Mouse (Mus musculus) hindbrain, embryonic 14.5 days (tissue): ENCODE results near the gene Wdr25. TPM values are rescaled to one million over a fixed set of nuclear protein-coding genes. Genes with fewer than 3 reads are reported as not detected.

Experiments
- ATAC-seq: fragments of 200-750 bp; cut with Nextera tagmentation; 2 replicates; pipeline ENCODE4 v1.8.0; 2017; ENCODE audit warnings: moderate number of reproducible peaks, mild to moderate bottlenecking, moderate TSS enrichment, moderate library complexity; ENCODE audit not compliant: low FRiP score
- DNase-seq: peaks from one replicate; pipeline ENCODE4 v3.0.0-alpha.2; 2015; ENCODE audit warnings: low spot score
- H3K27ac ChIP-seq: fragments of 300-500 bp; sonication (generic); 2 replicates; pipeline ENCODE4 v1.5.1; 2014; ENCODE audit warnings: mild to moderate bottlenecking, moderate library complexity
- H3K27me3 ChIP-seq: fragments of 300-500 bp; sonication (generic); 2 replicates; pipeline ENCODE4 v1.6.1; 2014; ENCODE audit warnings: mild to moderate bottlenecking, low read length, mixed read lengths; ENCODE audit not compliant: control insufficient read depth, insufficient read depth
- H3K36me3 ChIP-seq: fragments of 300-500 bp; sonication (generic); replicated peaks from 2 replicates; pipeline ENCODE4 v1.6.1; 2014; ENCODE audit not compliant: control insufficient read depth, insufficient read depth
- H3K4me1 ChIP-seq: fragments of 300-500 bp; sonication (generic); replicated peaks from 2 replicates; pipeline ENCODE4 v1.6.1; 2014; ENCODE audit warnings: antibody characterized with exemption, low read length, mixed read lengths; ENCODE audit not compliant: control insufficient read depth, insufficient read depth
- H3K4me2 ChIP-seq: fragments of 300-500 bp; sonication (generic); replicated peaks from 2 replicates; pipeline ENCODE4 v1.6.1; 2014; ENCODE audit warnings: mild to moderate bottlenecking, moderate library complexity
- H3K4me3 ChIP-seq: fragments of 300-500 bp; sonication (generic); replicated peaks from 2 replicates; pipeline ENCODE4 v1.5.1; 2014; ENCODE audit warnings: mild to moderate bottlenecking, low read length
- H3K9ac ChIP-seq: fragments of 300-500 bp; sonication (generic); 2 replicates; pipeline ENCODE4 v1.6.1; 2014
- H3K9me3 ChIP-seq: fragments of 300-500 bp; sonication (generic); 2 replicates; pipeline ENCODE4 v1.6.1; 2016; ENCODE audit warnings: low read length; ENCODE audit not compliant: control insufficient read depth
- WGBS: fragments of 180-500 bp; shearing (Covaris S2); extraction: QIAGEN DNeasy Blood & Tissue Kit; methylation state at CpG from one replicate; pipeline ENCODE4 v1.1.7; 2014; 5-methylcytosine and 5-hydroxymethylcytosine counted together
- polyA plus RNA-seq: library from polyadenylated mRNA; unstranded; fragments of >200 nt; fragmentation: Nextera tagmentation; extraction: Ambion mirVana; gene quantifications from 2 replicates; pipeline ENCODE4 v1.2.1, GENCODE M21; 2014

Wdr25 gene
- polyA plus RNA-seq, 1 experiment from 2014 or later = 4.0 TPM

DNA sequence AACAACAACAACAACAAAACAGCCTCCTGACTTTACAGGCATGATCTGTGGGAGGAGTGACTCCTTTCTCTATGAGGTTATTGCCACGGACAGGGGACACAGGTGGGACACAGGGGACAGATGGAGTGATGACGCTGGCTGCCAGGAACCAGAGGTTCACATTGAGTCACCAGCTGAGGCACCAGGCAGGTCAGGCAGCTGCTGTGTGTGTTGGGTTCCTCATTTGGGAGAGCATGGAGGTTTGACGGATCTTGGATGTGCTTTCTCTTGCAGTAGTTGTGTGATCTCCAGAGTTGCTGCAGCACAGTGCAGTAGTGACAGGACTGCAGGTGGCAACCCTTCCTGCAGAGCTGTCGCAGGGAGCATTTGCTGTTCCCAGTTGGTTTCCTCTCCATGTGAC, 25.3 kb downstream of the Wdr25 start:
- Histone ChIP-seq H3K4me2 (no peak overlapping the region), H3K4me3 (no peak overlapping the region), H3K36me3 (no peaks in the 10 kb centered on the region), H3K9ac (no peak overlapping the region), H3K9me3 (no peaks in the 10 kb centered on the region), H3K27ac (no peak overlapping the region), H3K4me1 (peaks cover 53% of the 10 kb centered on the region), H3K27me3 (no peaks in the 10 kb centered on the region)
- ATAC-seq = no peak
- 37% methylated on average over 4 of the region's 4 CpGs for WGBS
- DNase-seq = no peak

DNA sequence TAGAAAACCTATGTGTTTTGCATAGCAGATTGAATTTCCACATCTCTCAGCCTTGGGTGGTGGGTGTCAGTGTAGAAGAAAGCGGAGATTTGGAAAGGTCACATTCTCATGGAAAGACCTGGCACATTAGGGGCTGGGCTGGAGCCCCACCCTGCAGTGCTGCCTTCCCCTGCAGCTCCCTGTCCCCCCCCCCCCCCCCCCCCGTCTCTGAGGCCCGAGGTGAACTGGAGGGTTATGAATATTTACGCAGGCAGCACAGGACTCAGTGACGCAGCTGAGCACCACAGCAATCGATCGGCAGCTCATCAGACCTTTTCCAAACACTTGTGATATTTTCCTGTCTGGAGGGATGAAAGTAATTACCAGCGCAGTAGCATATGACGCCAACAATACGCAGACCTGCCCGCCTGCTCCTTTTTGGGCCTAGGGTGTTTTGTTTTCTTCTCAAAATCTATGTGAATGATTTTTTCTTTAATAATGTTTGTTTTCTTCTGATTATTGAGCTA, 33.2 kb downstream of the Wdr25 start:
- peaks cover 26% of the 10 kb centered on the region for H3K4me1 ChIP-seq
- no peak overlapping the region for H3K4me2 ChIP-seq
- H3K9me3 ChIP-seq = no peaks in the 10 kb centered on the region
- no peaks in the 10 kb centered on the region for H3K36me3 ChIP-seq
- no peaks in the 10 kb centered on the region for H3K27me3 ChIP-seq
- H3K9ac ChIP-seq = no peak overlapping the region
- ATAC-seq (0 out of 2 replicates have a peak, but pooled peaks have one; percentile 27), DNase-seq (no peak)
- 29% methylated on average over 9 of the region's 11 CpGs for WGBS
- peak overlapping the region; percentile 71 for H3K27ac ChIP-seq
- no peak overlapping the region for H3K4me3 ChIP-seq

DNA sequence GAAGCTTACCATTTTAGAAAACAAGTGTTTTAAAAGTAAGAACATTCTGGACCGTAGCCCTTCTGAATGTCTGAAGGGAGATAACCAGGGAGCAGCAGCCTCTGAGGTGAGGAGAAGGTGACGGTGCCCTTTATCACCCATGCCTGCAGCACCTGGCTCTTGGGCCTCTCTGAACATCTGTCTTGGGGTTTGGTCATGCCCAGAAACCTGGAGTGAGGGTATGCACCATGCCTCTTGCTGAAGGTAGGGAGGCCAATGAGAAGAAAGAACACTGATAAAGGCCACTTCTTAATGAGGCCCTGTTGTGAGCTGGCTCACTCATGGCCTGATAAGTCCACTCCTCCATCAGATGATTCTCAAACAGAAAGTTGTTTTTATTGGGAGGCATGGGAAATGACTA, 34.8 kb downstream of the Wdr25 start:
- H3K27me3 ChIP-seq = no peaks in the 10 kb centered on the region
- H3K4me2 ChIP-seq = no peak overlapping the region
- H3K4me1 ChIP-seq = peaks cover 34% of the 10 kb centered on the region
- no peak overlapping the region for H3K9ac ChIP-seq
- no peaks in the 10 kb centered on the region for H3K9me3 ChIP-seq
- no peak for DNase-seq
- H3K36me3 ChIP-seq = no peaks in the 10 kb centered on the region
- WGBS = 73% methylated on average over 2 of the region's 2 CpGs
- H3K27ac ChIP-seq = 0 out of 2 replicates have a peak overlapping the region, but pooled peaks have one; percentile 33
- no peak overlapping the region for H3K4me3 ChIP-seq
- no peak for ATAC-seq

DNA sequence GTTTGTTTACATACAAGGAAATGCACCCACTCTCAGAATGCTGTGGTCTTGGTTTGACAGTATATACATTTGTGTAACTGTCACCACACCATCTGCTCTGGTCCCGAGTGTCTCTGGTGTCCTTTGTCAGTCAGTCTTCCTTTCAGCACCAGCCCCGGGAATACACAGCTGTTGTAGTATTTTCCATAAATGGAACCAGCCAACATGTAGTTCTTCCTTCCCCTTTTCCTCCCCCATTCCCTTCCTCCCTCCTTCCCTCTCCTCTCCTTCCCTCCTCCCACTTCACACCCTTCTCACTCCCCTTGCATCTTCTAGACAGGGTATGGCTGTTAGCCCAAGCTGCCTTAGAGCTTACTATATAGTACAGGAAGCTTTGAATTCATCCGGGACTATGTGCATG, 36.0 kb downstream of the Wdr25 start:
- no peak for DNase-seq
- Histone ChIP-seq H3K4me1 (peaks cover 34% of the 10 kb centered on the region), H3K4me3 (no peak overlapping the region), H3K9ac (no peak overlapping the region), H3K4me2 (no peak overlapping the region), H3K9me3 (no peaks in the 10 kb centered on the region), H3K27me3 (no peaks in the 10 kb centered on the region), H3K27ac (no peak overlapping the region), H3K36me3 (no peaks in the 10 kb centered on the region)
- 63% methylated on average over 3 of the region's 3 CpGs for WGBS
- no peak for ATAC-seq

DNA sequence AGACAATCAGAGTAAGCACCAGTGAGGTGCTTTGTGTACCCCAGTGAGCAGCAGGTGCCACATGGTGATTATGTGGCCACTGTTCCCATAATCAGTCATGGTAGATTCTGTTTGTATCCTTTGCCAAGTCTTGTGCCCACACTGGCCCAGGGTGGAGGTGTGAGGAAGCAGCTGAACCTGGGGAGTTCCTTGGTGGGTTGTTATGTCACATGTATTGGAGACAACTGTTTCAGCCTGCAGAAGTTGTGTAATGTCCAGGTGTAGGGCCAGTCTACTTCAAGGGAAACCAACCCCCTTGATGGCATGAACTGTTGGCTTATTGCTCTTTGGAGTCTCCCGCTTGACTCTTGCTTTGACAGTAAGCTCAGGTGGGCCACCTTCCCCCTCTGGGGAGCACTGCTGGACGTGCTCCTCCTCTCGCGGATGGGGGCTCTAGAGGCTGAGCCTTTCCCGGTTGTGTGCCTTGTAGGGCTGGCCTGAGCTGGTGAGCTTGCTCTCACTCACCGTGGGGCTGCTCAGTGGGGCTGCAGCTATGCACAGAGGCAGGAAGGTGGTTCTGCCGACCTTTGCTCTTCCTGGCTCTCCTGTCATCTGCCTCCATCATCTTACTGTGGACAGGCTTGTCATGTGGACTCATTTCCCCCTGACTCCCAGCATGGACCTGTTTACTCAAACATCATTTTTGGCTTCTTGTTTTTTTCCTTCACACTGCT, 38.1 kb downstream of the Wdr25 start:
- no peak overlapping the region for H3K4me2 ChIP-seq
- no peaks in the 10 kb centered on the region for H3K9me3 ChIP-seq
- no peak overlapping the region for H3K4me3 ChIP-seq
- DNase-seq (no peak), ATAC-seq (no peak)
- H3K27me3 ChIP-seq = no peaks in the 10 kb centered on the region
- no peak overlapping the region for H3K9ac ChIP-seq
- WGBS = 70% methylated on average over 7 of the region's 7 CpGs
- peaks cover 29% of the 10 kb centered on the region for H3K4me1 ChIP-seq
- H3K36me3 ChIP-seq = no peaks in the 10 kb centered on the region
- H3K27ac ChIP-seq = no peak overlapping the region

DNA sequence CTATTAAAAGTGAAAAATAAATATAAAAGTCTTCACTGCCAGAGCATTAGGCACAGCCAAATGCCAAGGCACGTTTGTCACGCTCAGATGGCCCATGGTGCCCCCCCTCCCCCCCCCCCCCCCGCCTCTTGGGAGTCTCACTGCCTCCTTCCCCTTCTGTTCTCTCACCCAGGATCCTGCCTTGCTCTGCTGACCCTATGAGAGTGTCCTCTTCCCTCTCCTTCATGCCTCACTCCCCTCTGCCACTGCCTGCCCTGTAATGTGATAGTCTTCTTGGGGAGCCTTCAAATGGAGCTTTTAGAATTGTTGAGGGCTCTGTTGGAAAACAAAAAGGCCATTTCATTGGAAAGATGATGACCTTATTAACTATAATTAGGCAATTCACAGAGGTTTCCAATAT, 38.7 kb downstream of the Wdr25 start:
- 17% methylated on average over 3 of the region's 3 CpGs for WGBS
- Histone ChIP-seq H3K4me2 (no peak overlapping the region), H3K9ac (no peak overlapping the region), H3K36me3 (no peaks in the 10 kb centered on the region), H3K27me3 (no peaks in the 10 kb centered on the region), H3K4me1 (peaks cover 24% of the 10 kb centered on the region), H3K4me3 (no peak overlapping the region), H3K27ac (no peak overlapping the region), H3K9me3 (no peaks in the 10 kb centered on the region)
- DNase-seq (no peak), ATAC-seq (no peak)

DNA sequence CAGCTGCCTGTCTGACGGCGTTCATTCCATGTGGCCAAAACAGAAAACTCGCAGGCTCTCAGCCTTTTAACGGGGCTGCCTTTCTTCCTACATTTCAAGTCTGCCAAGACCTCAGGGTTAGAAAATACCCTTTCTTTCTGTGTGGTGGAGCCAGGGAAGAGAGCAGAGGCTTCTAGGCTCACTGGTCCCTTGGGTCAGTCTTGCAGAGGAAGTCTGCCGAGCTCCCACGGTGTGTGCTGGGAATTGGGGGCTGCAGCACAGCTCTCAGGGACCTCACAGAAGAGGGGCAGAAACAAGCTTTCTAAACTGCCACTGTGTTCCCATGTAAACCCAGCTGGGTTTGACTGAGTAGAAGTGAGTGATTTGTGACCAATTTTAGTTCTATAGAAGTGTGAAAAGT, 40.8 kb downstream of the Wdr25 start:
- H3K27me3 ChIP-seq = no peaks in the 10 kb centered on the region
- ATAC-seq (no peak), DNase-seq (no peak)
- no peak overlapping the region for H3K4me3 ChIP-seq
- peak overlapping the region; percentile 29 for H3K27ac ChIP-seq
- H3K4me2 ChIP-seq = no peak overlapping the region
- 72% methylated on average over 6 of the region's 6 CpGs for WGBS
- no peaks in the 10 kb centered on the region for H3K36me3 ChIP-seq
- H3K9me3 ChIP-seq = no peaks in the 10 kb centered on the region
- H3K4me1 ChIP-seq = peaks cover 10% of the 10 kb centered on the region
- no peak overlapping the region for H3K9ac ChIP-seq

DNA sequence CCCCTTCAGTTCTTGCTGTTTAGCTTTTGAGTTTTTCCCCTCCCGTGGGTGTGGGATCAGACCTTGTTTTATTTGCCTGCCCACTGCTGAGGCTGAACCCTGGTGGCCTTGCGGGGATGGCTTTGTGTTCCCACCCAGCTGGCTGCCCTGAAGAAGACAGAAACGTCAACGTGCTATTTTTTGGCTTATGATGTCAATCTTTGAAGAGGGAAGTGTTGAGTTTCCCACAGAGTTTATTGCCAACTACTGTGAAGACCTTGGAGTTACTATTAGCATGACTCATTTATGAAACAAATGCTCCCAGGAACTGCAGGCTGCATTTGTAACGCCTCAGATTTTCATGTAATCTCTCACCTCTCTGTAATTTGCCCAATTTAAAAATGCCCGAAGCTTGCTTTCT, 43.4 kb downstream of the Wdr25 start:
- ATAC-seq (no peak), DNase-seq (no peak)
- peaks cover 9% of the 10 kb centered on the region for H3K4me1 ChIP-seq
- H3K9me3 ChIP-seq = no peaks in the 10 kb centered on the region
- no peaks in the 10 kb centered on the region for H3K36me3 ChIP-seq
- no peak overlapping the region for H3K4me3 ChIP-seq
- no peak overlapping the region for H3K27ac ChIP-seq
- no peak overlapping the region for H3K4me2 ChIP-seq
- no peaks in the 10 kb centered on the region for H3K27me3 ChIP-seq
- H3K9ac ChIP-seq = no peak overlapping the region
- WGBS = 56% methylated on average over 6 of the region's 6 CpGs

DNA sequence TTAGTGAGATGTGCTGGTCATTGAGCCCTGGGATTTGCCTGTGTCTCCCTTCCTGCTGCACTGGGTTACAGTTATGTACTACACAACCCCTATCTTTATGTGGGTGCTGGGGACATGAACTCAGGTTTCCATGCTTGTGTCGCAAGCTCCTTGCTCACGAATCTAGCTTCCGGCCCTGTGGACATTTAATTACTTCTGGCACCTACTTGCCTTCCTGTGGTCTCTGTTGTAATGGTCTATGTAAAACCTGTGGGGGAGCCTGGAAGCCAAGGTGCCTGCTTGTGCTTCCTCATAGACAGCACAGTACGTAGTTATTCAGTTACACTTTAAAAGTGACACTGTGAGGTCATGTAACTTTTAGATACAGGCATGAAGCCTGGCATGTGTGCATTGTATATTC, 44.1 kb downstream of the Wdr25 start:
- no peak overlapping the region for H3K4me3 ChIP-seq
- no peak overlapping the region for H3K4me2 ChIP-seq
- ATAC-seq (no peak), DNase-seq (no peak)
- 83% methylated on average over 4 of the region's 4 CpGs for WGBS
- no peaks in the 10 kb centered on the region for H3K9me3 ChIP-seq
- H3K9ac ChIP-seq = no peak overlapping the region
- 0 out of 2 replicates have a peak, but pooled peaks cover 3% of the 10 kb centered on the region for H3K4me1 ChIP-seq
- H3K27ac ChIP-seq = no peak overlapping the region
- H3K36me3 ChIP-seq = no peaks in the 10 kb centered on the region
- H3K27me3 ChIP-seq = no peaks in the 10 kb centered on the region
